Mouse (Mus musculus): ENCODE data around the gene Ap2a2. TPM values are rescaled to one million over a fixed set of nuclear protein-coding genes. Genes with fewer than 3 reads are reported as not detected.
A peak's percentile ranks its signal among the peaks of the same experiment; 100 is the strongest.

Gene Ap2a2
- total and polyA plus RNA-seq, 3 experiments = 34.7 to 67.9 (median 59.5) TPM

DNA sequence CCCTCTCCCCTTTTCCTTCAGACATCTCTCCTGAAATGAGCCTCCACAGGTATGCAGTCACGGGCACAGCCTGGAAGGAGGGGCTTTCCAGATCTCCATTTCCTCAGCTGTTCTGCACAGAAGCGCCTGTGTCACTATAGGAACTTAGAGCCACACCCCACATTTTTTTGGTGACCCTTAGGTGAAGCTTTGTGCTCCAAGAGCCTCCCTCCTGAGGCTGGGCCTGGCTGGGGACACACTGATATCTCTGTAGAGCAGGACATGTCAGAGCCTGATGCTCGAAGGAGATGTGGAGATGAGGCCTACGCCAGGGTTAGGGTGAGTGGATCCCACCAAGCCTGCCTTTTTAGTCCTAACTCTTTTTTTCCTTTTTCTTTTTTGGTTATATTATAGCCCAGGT is 23.3 kb downstream of the Ap2a2 start:
- DNase-seq (ENCODE audit: low read depth, low spot score) = peak; percentile 30
- no peak for TF ChIP-seq JUND (IDR thresholded peaks at IDR 0.05; ENCODE audit: low read depth, low read length)
- no peak for TF ChIP-seq NRF1 (IDR thresholded peaks at IDR 0.05; ENCODE audit: insufficient read depth, low read depth, low read length, poor library complexity, severe bottlenecking)
- TF ChIP-seq ZKSCAN1 (IDR thresholded peaks at IDR 0.05; ENCODE audit: low read depth, low read length) = no peak
- no peak for TF ChIP-seq TBP (IDR thresholded peaks at IDR 0.05; ENCODE audit: low read depth, low read length)
- TF ChIP-seq MYC (IDR thresholded peaks at IDR 0.05; ENCODE audit: low read depth, low read length) = no peak
- peak; percentile 54 for TF ChIP-seq TAL1 (IDR thresholded peaks at IDR 0.05; ENCODE audit: low read length)
- peaks cover 0 to 2% of the 10 kb centered on the region in 2 experiments; a peak in 2 of 4 replicates for H3K4me1 ChIP-seq (ENCODE audit: control insufficient read depth in 1 of 2, insufficient read depth in 2 of 2, low read length in 2 of 2)
- no peak overlapping the region for H3K9ac ChIP-seq (ENCODE audit: control insufficient read depth, low read depth, low read length, poor library complexity, severe bottlenecking)
- H3K9me3 ChIP-seq (replicated peaks; ENCODE audit: insufficient read depth, low read length) = no peaks in the 10 kb centered on the region
- H3K79me2 ChIP-seq (ENCODE audit: control insufficient read depth, insufficient read depth, low read length, poor library complexity) = peaks cover 13% of the 10 kb centered on the region
- peaks cover 0 to 3% of the 10 kb centered on the region in 2 experiments; a peak in 1 of 4 replicates for H3K36me3 ChIP-seq (ENCODE audit: control insufficient read depth in 1 of 2, insufficient read depth in 2 of 2, low read length in 2 of 2)
- no peak overlapping the region for H3K4me3 ChIP-seq (ENCODE audit: control insufficient read depth in 1 of 2, insufficient read depth in 1 of 2, low read depth in 2 of 2, low read length in 2 of 2)
- H3K27me3 ChIP-seq (ENCODE audit: control insufficient read depth in 1 of 2, insufficient read depth in 2 of 2, low read length in 2 of 2) = no peaks in the 10 kb centered on the region
- no peak overlapping the region for H3K27ac ChIP-seq (ENCODE audit: control insufficient read depth, low read depth, low read length)

DNA sequence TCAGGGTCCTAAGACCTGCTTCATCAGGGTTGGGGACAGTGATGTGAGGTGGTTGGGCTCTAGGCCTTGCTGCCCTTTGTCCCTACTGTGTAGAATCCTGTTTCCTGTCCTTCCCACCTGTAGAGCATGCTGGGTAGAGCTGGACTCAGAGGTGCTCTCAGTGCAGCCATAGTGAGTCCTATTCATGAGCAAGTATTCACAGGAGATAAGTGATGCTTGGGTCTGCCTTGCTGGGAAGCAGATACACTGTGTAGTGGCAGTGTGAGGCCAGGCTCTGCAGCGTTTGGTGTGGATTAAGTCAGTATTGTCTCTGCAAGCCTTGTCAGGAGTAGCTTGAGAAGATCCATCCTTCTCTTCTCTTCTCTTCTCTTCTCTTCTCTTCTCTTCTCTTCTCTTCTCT is 23.9 kb downstream of the Ap2a2 start:
- Histone ChIP-seq H3K36me3 (ENCODE audit: control insufficient read depth in 1 of 2, insufficient read depth in 2 of 2, low read length in 2 of 2) (peaks cover 0 to 3% of the 10 kb centered on the region in 2 experiments; a peak in 1 of 4 replicates), H3K27ac (ENCODE audit: control insufficient read depth, low read depth, low read length) (no peak overlapping the region), H3K4me3 (ENCODE audit: control insufficient read depth in 1 of 2, insufficient read depth in 1 of 2, low read depth in 2 of 2, low read length in 2 of 2) (no peak overlapping the region), H3K79me2 (ENCODE audit: control insufficient read depth, insufficient read depth, low read length, poor library complexity) (peaks cover 12% of the 10 kb centered on the region), H3K27me3 (ENCODE audit: control insufficient read depth in 1 of 2, insufficient read depth in 2 of 2, low read length in 2 of 2) (no peaks in the 10 kb centered on the region), H3K9ac (ENCODE audit: control insufficient read depth, low read depth, low read length, poor library complexity, severe bottlenecking) (no peak overlapping the region), H3K4me1 (ENCODE audit: control insufficient read depth in 1 of 2, insufficient read depth in 2 of 2, low read length in 2 of 2) (peaks cover 0 to 2% of the 10 kb centered on the region in 2 experiments; a peak in 2 of 4 replicates), H3K9me3 (replicated peaks; ENCODE audit: insufficient read depth, low read length) (no peaks in the 10 kb centered on the region)
- no peak for TF ChIP-seq CHD2 (IDR thresholded peaks at IDR 0.05; ENCODE audit: low read length)
- TF ChIP-seq ZNF384 (IDR thresholded peaks at IDR 0.05; ENCODE audit: low read depth, low read length) = no peak
- TF ChIP-seq CHD1 (IDR thresholded peaks at IDR 0.05; ENCODE audit: low read depth, low read length) = no peak
- no peak for TF ChIP-seq KAT2A (conservative IDR thresholded peaks at IDR 0.05; ENCODE audit: low read depth, low read length)
- no peak for DNase-seq (ENCODE audit: low read depth, low spot score)

DNA sequence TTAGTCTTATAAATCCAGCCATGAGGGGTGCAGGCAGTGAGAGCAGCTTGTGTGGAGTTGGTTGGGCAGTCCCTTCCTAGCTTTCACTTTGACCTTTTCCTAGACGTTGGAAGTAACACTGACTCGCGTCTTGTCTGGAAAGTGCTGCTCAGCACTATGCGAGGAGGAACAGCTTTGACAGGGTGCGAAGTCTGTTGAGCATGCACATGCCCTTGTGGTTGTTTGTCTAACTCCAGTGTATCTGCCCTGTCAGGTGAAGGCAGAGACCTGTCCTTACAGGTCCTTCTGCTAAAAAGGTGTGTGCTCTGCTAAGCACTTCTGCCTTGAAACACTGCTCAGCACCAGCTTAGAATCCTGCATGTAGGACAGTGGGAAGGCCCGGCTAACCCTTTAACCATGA is 26.9 kb downstream of the Ap2a2 start:
- TF ChIP-seq ELF1 (IDR thresholded peaks at IDR 0.05; ENCODE audit: low read depth, low read length) = no peak
- TF ChIP-seq GABPA (IDR thresholded peaks at IDR 0.05; ENCODE audit: low read depth, low read length) = no peak
- no peak for TF ChIP-seq POLR2AphosphoS5 (IDR thresholded peaks at IDR 0.05; ENCODE audit: borderline replicate concordance, low read depth, low read length)
- TF ChIP-seq TAL1 (IDR thresholded peaks at IDR 0.05; ENCODE audit: low read length) = no peak
- TF ChIP-seq SIN3A (IDR thresholded peaks at IDR 0.05; ENCODE audit: low read length) = no peak
- no peak for TF ChIP-seq CHD1 (IDR thresholded peaks at IDR 0.05; ENCODE audit: low read depth, low read length)
- no peak for TF ChIP-seq GATA1 (IDR thresholded peaks at IDR 0.05; ENCODE audit: low read depth, low read length)
- no peak for TF ChIP-seq ZC3H11A (IDR thresholded peaks at IDR 0.05; ENCODE audit: low read depth, low read length)
- TF ChIP-seq ETS1 (IDR thresholded peaks at IDR 0.05; ENCODE audit: low read depth, low read length) = no peak
- TF ChIP-seq POLR2A (IDR thresholded peaks at IDR 0.05; ENCODE audit: control insufficient read depth in 1 of 2, insufficient read depth in 1 of 2, low read depth in 1 of 2, low read length in 2 of 2, poor library complexity in 1 of 2) = no peak
- no peak for TF ChIP-seq NRF1 (IDR thresholded peaks at IDR 0.05; ENCODE audit: insufficient read depth, low read depth, low read length, poor library complexity, severe bottlenecking)
- Histone ChIP-seq H3K79me2 (ENCODE audit: control insufficient read depth, insufficient read depth, low read length, poor library complexity) (peaks cover 4% of the 10 kb centered on the region; the same call in 1 of the 2 replicates), H3K4me1 (ENCODE audit: control insufficient read depth in 1 of 2, insufficient read depth in 2 of 2, low read length in 2 of 2) (peaks cover 0 to 2% of the 10 kb centered on the region in 2 experiments; a peak in 2 of 4 replicates), H3K27ac (ENCODE audit: control insufficient read depth, low read depth, low read length) (no peak overlapping the region), H3K9ac (ENCODE audit: control insufficient read depth, low read depth, low read length, poor library complexity, severe bottlenecking) (no peak overlapping the region), H3K9me3 (replicated peaks; ENCODE audit: insufficient read depth, low read length) (no peaks in the 10 kb centered on the region), H3K27me3 (ENCODE audit: control insufficient read depth in 1 of 2, insufficient read depth in 2 of 2, low read length in 2 of 2) (no peaks in the 10 kb centered on the region), H3K36me3 (ENCODE audit: control insufficient read depth in 1 of 2, insufficient read depth in 2 of 2, low read length in 2 of 2) (peaks cover 0 to 3% of the 10 kb centered on the region in 2 experiments; a peak in 1 of 4 replicates), H3K4me3 (ENCODE audit: control insufficient read depth in 1 of 2, insufficient read depth in 1 of 2, low read depth in 2 of 2, low read length in 2 of 2) (no peak overlapping the region)
- DNase-seq (ENCODE audit: low read depth, low spot score) = no peak
